Comparison of ENCODE assay signal across 32 mouse cellular contexts in genomic region chr2:180238591-180238990, GRCm38 (mm10). TPM values are rescaled to one million over a fixed set of nuclear protein-coding genes. Genes with fewer than 3 reads are reported as not detected.
DNase-seq lines count a peak whose midpoint lies in the region; ATAC-seq and TF ChIP-seq lines count a peak whose summit lies in the region.
"Had no signal": no experiment of that assay in that cellular context is flagged by ENCODE, and none has a peak within 500 bp of the region (broad histone marks: within the 10 kb centered on the region; RNA-seq: fewer than 3 reads in every experiment).

No protein-coding gene starts in this region.

- 11% methylated on average over 5 of the region's 5 CpGs for WGBS in liver, embryonic 14.5 days (ENCODE audit: insufficient replicate concordance)

- peaks cover 1% of the 10 kb centered on the region for H3K36me3 ChIP-seq in G1E (replicated peaks)
- H3K36me3 ChIP-seq in liver, embryonic 14.5 days (replicated peaks; ENCODE audit: control insufficient read depth, insufficient read depth, low read depth): no peaks in the 10 kb centered on the region
- H3K36me3 ChIP-seq: heart, embryonic 13.5 days; hindbrain, embryonic 10.5 days; limb, embryonic 13.5 days; neural tube, embryonic 15.5 days had no signal

- H3K27ac ChIP-seq in liver, embryonic 14.5 days: no peak overlapping the region
- H3K27ac ChIP-seq: forebrain, embryonic 13.5 days; heart, embryonic 13.5 days; hindbrain, embryonic 10.5 days; limb, embryonic 13.5 days; macrophage; neural tube, embryonic 15.5 days had no signal

- ATAC-seq in G1E (ENCODE audit: extremely low read depth, insufficient number of reproducible peaks, low FRiP score, poor library complexity, severe bottlenecking): peak; percentile 32
- no peak for ATAC-seq in liver, embryonic 14.5 days (ENCODE audit: insufficient read depth)
- ATAC-seq: forebrain, embryonic 13.5 days; hindbrain, embryonic 16.5 days; lung, postnatal 0 days had no signal

- DNase-seq in 416B (ENCODE audit: low read depth) (peak; percentile 90), G1E (ENCODE audit: low spot score) (no peak)
- DNase-seq in c-Kit-positive CD71-positive TER-119-negative erythroid progenitor cells, embryonic 14.5 days (ENCODE audit: low read depth): peak; percentile 44
- peak in 1 of 3 experiments; percentile 53 for DNase-seq in liver, embryonic 14.5 days (ENCODE audit: low read depth in 3 of 3, low spot score in 3 of 3)
- DNase-seq in testis, postnatal 10 days (ENCODE audit: low spot score): no peak
- no peak for DNase-seq in T-cell, adult 2 months (ENCODE audit: low spot score)
- no peak for DNase-seq in gastrocnemius, adult 18-20 months (ENCODE audit: low spot score)
- no peak for DNase-seq in spleen, adult 18-20 months
- DNase-seq: adrenal gland, postnatal 14 days; cerebellum, adult 2 months; cerebellum, postnatal 14 days; gastrocnemius, postnatal 36 days; heart, postnatal 10 days; lung, adult 18-20 months; midbrain, embryonic 14.5 days; right cerebral cortex, postnatal 4 days had no signal

- H3K9me3 ChIP-seq in G1E (replicated peaks): peaks cover 11% of the 10 kb centered on the region
- H3K9me3 ChIP-seq in liver, embryonic 14.5 days (ENCODE audit: control insufficient read depth, low read length): no peaks in the 10 kb centered on the region
- H3K9me3 ChIP-seq: forebrain, embryonic 13.5 days; hindbrain, embryonic 10.5 days; limb, embryonic 13.5 days; neural tube, embryonic 15.5 days had no signal

- no peak overlapping the region for H3K4me3 ChIP-seq in G1E (ENCODE audit: low read depth, low read length)
- H3K4me3 ChIP-seq in liver, embryonic 14.5 days (ENCODE audit: insufficient read depth in 1 of 2, low read depth in 2 of 2, low read length in 2 of 2): no peak overlapping the region
- H3K4me3 ChIP-seq: forebrain, embryonic 13.5 days; heart, embryonic 13.5 days; hindbrain, embryonic 10.5 days; limb, embryonic 13.5 days; neural tube, embryonic 15.5 days had no signal

- TF ChIP-seq EP300 in liver, embryonic 14.5 days (IDR thresholded peaks at IDR 0.05; ENCODE audit: low read depth): 0 out of 2 replicates have a peak, but pooled peaks have one; percentile 24

- H3K27me3 ChIP-seq in G1E (ENCODE audit: insufficient read depth, low read length): no peaks in the 10 kb centered on the region
- no peaks in the 10 kb centered on the region for H3K27me3 ChIP-seq in liver, embryonic 14.5 days (ENCODE audit: control insufficient read depth, insufficient read depth, low read length)
- H3K27me3 ChIP-seq: forebrain, embryonic 13.5 days; heart, embryonic 13.5 days; limb, embryonic 13.5 days; neural tube, embryonic 15.5 days had no signal

- H3K4me2 ChIP-seq in liver, embryonic 14.5 days (ENCODE audit: low read depth): no peak overlapping the region
- H3K4me2 ChIP-seq: forebrain, embryonic 13.5 days; heart, embryonic 13.5 days; limb, embryonic 13.5 days; neural tube, embryonic 15.5 days had no signal

- no peak overlapping the region for H3K9ac ChIP-seq in liver, embryonic 14.5 days (replicated peaks)
- H3K9ac ChIP-seq: forebrain, embryonic 13.5 days; heart, embryonic 13.5 days; limb, embryonic 13.5 days; neural tube, embryonic 15.5 days had no signal

- no peak for TF ChIP-seq CTCF in G1E (IDR thresholded peaks at IDR 0.05; ENCODE audit: low read depth, low read length)
- no peak for TF ChIP-seq CTCF in liver, embryonic 14.5 days (IDR thresholded peaks at IDR 0.05; ENCODE audit: low read depth)

- H3K4me1 ChIP-seq in G1E (ENCODE audit: insufficient read depth, low read depth, low read length): peaks cover 68% of the 10 kb centered on the region
- peaks cover 35 to 42% of the 10 kb centered on the region in 2 experiments for H3K4me1 ChIP-seq in liver, embryonic 14.5 days (replicated peaks; ENCODE audit: control insufficient read depth in 2 of 2, insufficient read depth in 2 of 2, low read length in 1 of 2)

RNA-seq across cellular contexts. Expression of gene Lama5, which starts 12.9 kb away (rescaled TPM):
- 65.1 and 99.6 TPM in 2 replicates for total RNA-seq in G1E (2014; fragmentation: Nextera tagmentation)
- total RNA-seq in G1E (2017): 25.4 and 25.5 TPM in 2 replicates
- 64.8 and 69.2 TPM in 2 replicates for polyA plus RNA-seq in G1E (2012)
- polyA plus RNA-seq in liver, embryonic 14.5 days (2012; rRNA removed): 2.7 and 2.9 TPM in 2 replicates
- polyA plus RNA-seq in liver, embryonic 14.5 days (2014; fragmentation: Nextera tagmentation; extraction: Ambion mirVana): 1.7 and 1.9 TPM in 2 replicates
- total RNA-seq in gastrocnemius, adult 18-20 months (2021): 10 to 100 TPM in 1 of 2 experiments, 1 to 10 TPM in 1; 9.6 to 10.6 TPM
- polyA plus RNA-seq: macrophage had no signal

RNA-seq across cellular contexts. Expression of gene Rps21, which starts 18.6 kb away (rescaled TPM):
- total RNA-seq in G1E (2014; fragmentation: Nextera tagmentation) (629 and 653 TPM in 2 replicates), G1E (2017) (2,631 and 2,791 TPM in 2 replicates)
- 384 and 1,622 TPM in 2 replicates for polyA plus RNA-seq in G1E (2012)
- 1,402 and 1,840 TPM in 2 replicates for polyA plus RNA-seq in liver, embryonic 14.5 days (2012; rRNA removed)
- polyA plus RNA-seq in liver, embryonic 14.5 days (2014; fragmentation: Nextera tagmentation; extraction: Ambion mirVana): 511 and 539 TPM in 2 replicates
- total RNA-seq in gastrocnemius, adult 18-20 months (2021): 100 to 1,000 TPM; 355 to 460 TPM

RNA-seq across cellular contexts. Expression of gene Cables2, which starts 34.7 kb away (rescaled TPM):
- total RNA-seq in G1E (2014; fragmentation: Nextera tagmentation) (8.7 and 12.1 TPM in 2 replicates), G1E (2017) (9.7 and 10.9 TPM in 2 replicates)
- 14.5 and 23.6 TPM in 2 replicates for polyA plus RNA-seq in G1E (2012)
- 4.9 and 5.6 TPM in 2 replicates for polyA plus RNA-seq in liver, embryonic 14.5 days (2012; rRNA removed)
- 3.3 and 4.9 TPM in 2 replicates for polyA plus RNA-seq in liver, embryonic 14.5 days (2014; fragmentation: Nextera tagmentation; extraction: Ambion mirVana)
- total RNA-seq in gastrocnemius, adult 18-20 months (2021): 1 to 10 TPM; 8.2 to 9.1 TPM

RNA-seq across cellular contexts. Expression of gene Rbbp8nl, which starts 51.1 kb away (rescaled TPM):
- total RNA-seq in G1E (2014; fragmentation: Nextera tagmentation): not detected in 2 replicates
- 0.11 TPM in 1 of 2 replicates, not detected in the other for total RNA-seq in G1E (2017)
- not detected in 2 replicates for polyA plus RNA-seq in G1E (2012)
- 0.02 TPM in 2 replicates for polyA plus RNA-seq in liver, embryonic 14.5 days (2012; rRNA removed)
- polyA plus RNA-seq in liver, embryonic 14.5 days (2014; fragmentation: Nextera tagmentation; extraction: Ambion mirVana): not detected in 2 replicates
- total RNA-seq in gastrocnemius, adult 18-20 months (2021): not detected
- total RNA-seq: adrenal gland, postnatal 14 days; CH12.LX; gastrocnemius, postnatal 36 days; heart, adult 8-10 months; heart, postnatal 10 days; layer of hippocampus, adult 8-10 months; layer of hippocampus, postnatal 25 days; left cerebral cortex, adult 8-10 months; left cerebral cortex, postnatal 36 days had no signal
- polyA plus RNA-seq: C2C12; cerebellum, adult 2 months; forebrain, embryonic 13.5 days; hindbrain, embryonic 16.5 days; macrophage; midbrain, embryonic 14.5 days; neural tube, embryonic 15.5 days; testis, adult 2 months had no signal

Comparison
In these comparisons a context has a peak if more than half of its experiments do, and no peak if none do; other contexts are left out.
1. DNase-seq: peak in 416B (single experiment) and c-Kit-positive CD71-positive TER-119-negative erythroid progenitor cells, embryonic 14.5 days (single experiment); none in G1E (single experiment), testis, postnatal 10 days (single experiment), T-cell, adult 2 months (single experiment), gastrocnemius, adult 18-20 months (single experiment) and spleen, adult 18-20 months (0 of 2).